Mouse (Mus musculus) kidney, adult 11 months (tissue): ENCODE results near the gene Dst.

Experiments
- DNase-seq: peaks from one replicate; pipeline ENCODE4 v3.0.0; 2022

The Dst gene

DNA sequence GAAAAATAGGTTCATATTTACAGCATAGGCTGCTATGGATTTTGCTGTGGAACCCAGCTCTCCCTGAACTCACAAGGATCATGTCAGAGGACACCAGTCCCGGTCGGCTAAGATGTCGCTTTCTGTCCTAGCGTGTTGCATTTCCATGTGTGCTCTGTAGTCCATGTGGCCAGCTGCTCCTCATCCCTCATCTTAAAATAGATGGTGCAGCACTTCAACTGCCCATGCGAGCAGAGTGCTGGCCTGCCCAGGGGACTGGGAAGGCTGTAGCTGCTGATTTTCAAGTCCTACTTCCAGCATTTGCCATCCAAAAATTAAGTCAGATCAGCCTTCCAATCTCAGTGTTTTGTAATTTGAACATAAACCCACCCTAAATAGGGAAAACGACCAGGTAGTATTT is 83.0 kb downstream of the Dst start:
- DNase-seq, result no peak

DNA sequence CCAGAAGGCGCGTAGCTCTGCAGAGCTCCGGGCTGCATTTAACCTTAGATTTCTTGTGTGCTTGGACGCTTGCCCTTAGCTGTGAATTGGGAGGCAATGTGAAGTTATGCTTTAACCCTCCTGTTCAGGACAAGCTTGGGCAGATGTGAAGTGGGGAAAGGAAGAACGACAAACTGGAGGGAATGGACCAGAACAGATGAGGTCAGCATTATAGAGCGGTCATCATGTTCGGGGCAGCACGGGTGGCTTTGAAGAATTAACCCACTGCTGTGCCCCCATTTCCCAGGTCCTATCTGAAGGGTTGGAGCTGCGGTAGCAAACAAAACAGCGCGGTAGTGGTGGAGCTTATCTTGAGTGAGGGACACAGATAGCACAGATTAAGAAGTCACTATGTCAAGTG is 84.8 kb downstream of the Dst start:
- DNase-seq, result no peak

DNA sequence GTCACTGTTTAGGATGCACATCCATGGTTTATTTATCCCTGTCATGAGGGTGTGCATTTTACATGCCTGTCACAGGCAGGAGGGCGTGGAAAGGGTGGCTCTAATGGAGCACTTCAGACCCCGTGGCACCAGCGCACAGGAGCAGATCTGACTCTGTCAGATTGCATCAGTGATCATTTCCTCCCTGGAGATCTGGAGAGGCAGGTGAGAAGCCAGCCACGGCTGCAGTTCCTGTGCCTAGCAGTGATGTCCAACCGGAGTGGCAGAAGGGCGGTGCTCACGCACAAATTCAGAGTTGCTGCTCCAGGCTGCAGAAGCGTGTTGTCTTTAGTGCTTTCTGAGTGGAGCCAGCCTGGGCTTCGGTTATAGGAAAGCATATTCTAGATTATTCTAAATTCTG is 86.2 kb downstream of the Dst start:
- no peak for DNase-seq

DNA sequence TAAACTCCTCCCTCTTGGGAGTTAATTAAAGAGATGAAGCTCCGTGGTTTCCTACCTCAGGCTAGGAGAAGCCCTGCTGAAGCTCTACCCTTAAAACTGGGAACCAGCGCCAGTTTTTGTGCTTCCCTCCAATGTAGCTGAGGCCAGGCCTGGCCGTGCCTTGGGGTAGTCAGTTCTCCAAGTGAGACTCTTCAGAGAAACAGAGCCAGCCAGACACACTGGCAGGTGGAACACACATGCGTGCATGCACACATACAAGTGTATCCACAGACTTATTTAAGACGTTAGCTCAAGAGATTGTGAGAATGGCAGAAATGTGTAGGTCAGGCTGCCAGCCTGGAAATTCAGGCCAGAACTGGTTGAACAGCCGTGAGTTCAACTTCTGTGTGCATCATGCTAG is 87.4 kb downstream of the Dst start:
- no peak for DNase-seq

DNA sequence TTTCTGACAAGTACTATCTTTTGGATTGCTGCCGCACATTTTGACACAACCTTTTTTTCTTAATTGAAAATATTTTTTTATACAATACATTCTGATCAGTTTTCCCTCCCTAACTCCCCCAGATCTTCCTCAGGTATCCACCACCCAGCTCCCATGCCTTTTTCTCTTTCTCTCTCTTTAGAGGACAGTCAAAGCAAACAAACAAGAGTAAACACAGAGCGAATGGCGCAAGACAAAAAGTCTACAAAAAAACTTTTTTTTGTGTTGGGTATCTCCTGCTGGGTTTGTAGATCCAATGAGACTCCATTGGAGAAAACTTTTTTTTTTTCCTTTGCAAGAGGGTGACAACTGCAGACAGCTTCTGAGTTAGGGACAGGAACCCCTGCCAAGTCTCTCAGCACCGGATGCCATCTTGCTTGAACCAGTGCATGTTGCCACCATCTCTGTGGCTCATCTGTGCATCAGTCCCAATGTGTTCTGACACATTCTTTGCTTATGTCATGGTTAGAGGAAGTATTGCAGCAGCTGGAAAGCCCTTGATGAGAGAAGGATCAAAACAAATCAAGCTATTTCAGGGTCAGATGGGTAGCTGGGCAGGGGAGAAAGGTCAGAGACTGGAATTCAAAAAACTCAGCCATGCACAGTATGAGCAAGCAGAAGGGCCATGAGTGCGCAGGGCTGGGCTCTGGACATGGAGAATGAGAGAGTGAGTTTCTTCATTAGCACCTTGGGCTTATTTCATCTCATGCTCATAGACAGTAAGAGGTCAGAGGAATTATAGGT is 88.3 kb downstream of the Dst start:
- DNase-seq, result no peak

DNA sequence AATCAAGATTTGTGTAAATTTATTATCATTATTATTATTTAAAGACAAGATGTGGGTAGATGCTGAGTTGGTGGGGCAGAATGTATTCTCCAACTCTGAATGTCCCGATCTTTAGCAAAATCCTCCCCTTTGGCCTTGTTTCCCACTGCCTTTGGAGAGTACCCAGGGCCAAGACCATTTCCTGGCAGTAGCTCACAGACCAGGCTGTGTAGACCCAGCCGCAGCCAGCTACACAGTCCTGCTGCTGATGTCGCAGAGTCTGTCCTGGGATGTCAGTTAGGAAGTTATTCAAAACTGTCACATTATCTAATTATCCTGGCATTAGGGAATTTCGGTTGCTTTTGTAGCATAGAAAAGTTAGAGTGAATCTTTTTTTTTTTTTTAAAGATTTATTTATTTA is 94.3 kb downstream of the Dst start:
- no peak for DNase-seq

DNA sequence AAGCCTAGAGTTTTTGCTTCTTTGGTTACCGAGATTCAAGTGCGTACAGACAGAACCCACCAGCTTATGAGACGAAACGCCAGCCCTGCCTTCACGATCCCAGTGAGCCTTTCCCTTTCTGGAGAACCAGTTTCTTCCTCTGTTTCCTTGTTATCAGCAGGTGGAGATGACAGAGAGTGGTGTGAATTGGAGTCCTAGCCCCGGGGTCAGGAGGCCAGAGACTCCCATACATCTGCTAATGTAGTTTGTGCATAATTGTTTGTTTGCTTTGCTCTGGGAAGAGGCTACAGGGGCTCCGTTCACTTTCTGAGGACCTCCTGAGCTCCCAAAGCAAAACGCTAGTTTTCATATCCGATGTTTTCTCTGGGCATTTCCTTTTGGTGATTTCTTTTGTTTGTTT is 94.9 kb downstream of the Dst start:
- no peak for DNase-seq

DNA sequence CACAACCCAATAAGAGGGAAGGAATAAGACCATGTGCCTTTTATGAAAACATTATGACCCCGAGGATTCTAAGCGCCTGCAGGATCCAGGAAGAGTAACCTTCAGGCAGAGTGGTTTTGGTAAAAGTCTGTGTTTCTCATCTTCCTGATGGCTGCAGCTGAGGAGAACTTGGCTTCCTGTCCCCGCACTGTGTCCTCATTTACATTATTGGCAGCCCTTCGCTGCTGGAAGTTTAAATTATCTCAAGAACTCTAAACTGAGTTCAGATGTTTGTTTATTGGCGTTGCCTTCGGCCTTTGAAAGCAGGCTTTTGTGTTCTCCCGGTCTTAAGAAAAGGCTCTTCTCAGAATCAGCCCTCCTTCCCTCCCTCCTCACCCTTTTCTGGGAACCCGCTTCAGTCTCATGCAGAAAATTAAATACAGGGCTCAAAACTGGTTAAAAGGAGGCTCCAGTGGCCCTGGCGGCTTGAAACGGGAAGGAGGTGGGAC is 97.3 kb downstream of the Dst start:
- DNase-seq, result no peak

DNA sequence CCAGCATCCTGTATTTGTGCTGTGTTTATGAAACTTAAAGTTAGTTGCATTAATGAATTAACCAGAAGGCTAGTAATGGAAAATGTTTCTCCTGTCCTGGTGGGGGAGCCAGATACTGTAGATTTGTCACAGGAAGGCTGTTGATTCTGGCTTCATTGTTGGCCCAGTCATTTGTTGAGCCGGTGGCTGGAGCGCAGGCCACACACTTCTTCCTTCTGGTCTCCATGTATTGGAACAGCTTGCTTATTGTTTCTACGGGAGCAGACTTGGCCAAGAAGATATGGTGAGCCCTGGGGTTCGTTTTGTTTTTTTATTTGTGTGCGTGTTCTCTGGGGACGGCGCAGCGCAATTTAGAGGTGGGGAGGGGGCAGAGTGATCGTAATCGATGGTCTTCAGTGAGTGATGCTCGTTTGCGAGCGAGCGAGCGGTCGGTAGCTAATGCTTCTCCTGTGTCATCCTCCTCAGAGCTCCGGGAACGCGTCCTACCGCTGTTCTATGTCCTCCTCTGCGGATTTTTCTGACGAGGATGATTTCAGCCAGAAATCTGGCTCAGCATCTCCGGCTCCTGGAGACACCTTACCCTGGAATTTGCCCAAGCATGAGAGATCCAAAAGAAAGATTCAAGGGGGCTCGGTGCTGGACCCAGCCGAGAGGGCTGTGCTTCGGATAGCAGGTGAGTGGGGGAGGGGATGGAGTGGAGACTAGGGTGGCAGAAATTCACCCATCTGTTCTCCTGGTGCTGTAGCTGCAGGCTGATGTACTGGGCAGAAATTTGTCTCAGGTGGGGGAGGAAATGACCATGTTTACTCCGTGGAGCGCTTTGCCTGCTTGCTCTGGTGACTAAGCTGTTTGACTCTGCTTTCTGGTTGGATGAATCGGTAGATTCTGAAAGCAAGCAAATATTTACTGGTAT is 98.0 kb downstream of the Dst start:
- DNase-seq, result peak; percentile 61

DNA sequence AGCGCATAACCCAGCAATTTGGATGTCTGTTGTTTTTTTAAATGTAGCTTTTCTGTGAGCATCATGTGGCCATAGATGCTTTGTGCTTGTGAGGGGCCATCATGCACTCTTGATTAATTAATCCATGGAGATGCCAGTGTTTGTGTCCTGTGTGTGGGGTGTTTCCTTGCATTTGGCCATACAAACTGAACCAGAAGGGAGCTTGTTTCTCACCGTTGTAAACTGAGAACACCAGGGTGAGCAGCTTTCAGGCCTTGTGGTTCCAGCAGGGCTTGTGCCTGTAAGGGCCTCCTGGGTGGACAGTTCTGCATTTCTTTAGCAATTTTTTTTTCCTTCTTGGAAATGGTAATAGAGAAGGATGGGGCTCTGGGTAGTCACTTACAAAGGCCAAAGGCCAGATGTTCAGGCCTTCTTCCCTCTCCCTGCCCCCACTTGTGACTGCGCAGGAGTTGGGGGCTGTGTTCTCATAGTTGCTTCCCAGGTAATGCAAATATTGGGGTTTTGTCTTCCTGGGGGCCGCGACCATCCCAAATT is 98.9 kb downstream of the Dst start:
- no peak for DNase-seq

DNA sequence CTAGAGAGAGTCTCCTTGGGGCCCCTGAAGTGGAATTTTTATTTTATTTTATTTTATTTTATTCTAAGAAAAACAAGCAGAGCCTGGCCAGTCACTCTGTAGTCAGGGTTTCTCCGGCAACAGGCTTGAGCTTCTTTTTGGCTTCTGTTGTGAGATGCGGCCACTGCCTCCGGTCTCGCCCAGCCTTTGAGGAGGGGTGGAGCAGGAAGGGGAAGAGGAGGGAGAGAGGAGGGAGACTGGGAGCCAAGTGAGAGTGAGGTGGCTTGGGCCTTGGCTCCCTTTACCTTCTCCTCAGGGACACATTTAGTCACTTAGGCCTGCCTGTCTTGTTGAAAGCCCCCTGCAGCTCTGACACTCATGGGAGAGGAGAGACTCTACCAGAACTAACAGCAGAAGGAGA is 99.4 kb downstream of the Dst start:
- no peak for DNase-seq

DNA sequence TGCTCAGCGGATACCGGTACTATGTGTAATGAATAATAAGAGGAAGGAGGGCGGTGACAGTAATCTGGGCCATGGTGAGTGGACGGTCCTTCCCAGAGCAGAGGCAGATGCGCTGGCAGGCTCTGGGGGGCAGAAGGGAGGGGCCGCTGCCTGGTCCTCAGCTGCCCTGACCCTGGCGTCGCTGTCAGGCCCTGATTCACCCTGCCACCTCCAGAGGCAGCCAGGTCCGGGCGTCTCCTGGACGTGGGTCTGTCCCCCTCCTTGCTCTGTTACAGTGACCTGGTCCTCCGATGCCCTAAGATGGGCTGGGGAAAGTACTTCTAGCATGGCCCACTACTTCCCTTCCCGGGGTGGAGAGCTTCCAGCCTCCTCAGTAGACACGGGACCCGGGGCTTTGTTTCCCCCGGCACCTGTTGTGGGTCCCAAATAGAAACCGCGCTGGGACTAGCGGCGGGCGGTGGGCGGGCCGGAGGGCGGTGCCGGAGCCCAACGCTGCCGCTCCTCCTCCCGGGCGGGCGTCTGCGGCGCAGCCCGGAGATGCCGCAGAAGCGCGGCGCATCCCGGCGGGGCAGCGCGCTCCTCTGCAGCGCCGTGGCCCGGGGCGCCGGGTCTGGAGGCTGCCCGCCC is 103.1 kb downstream of the Dst start:
- peak; percentile 20 for DNase-seq

DNA sequence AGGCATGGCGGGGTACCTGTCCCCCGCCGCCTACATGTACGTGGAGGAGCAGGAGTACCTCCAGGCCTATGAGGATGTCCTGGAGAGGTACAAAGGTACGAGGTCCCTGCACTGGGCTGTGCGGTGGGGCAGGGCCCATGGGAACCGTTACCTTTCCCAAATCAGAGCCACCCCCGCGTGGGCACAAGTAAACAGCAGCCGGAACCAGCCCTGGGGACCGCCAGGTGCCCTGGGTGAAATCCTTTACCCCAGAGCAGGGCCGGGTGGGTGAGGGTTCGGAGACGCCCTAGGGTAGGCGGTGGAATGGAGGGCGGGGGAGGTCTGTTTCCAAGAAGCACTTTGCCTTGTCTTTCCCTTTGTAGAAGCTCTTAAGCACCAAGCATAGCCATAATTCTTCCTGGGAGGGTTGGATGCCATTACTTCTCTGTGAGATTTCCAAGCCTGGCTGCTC is 103.8 kb downstream of the Dst start:
- DNase-seq, result no peak

DNA sequence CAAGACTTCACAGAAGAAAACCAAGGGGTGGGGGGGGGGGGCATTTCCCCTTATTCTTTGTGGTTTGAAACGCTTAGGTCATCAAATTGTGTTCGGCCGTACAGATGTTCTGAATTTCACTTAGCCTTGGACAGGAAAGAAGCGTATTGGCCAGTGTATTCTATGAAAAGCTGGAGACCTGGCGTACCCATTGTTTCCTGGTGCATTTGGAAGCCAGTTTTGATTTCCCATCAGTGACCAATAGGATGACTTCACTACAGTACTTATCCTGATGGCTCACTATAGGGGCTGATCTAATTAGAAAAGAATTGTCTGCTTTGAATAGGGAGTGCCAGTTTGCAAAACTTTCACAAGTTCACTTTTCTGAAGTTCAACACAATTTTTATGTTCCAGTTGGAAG is 105.5 kb downstream of the Dst start:
- no peak for DNase-seq

DNA sequence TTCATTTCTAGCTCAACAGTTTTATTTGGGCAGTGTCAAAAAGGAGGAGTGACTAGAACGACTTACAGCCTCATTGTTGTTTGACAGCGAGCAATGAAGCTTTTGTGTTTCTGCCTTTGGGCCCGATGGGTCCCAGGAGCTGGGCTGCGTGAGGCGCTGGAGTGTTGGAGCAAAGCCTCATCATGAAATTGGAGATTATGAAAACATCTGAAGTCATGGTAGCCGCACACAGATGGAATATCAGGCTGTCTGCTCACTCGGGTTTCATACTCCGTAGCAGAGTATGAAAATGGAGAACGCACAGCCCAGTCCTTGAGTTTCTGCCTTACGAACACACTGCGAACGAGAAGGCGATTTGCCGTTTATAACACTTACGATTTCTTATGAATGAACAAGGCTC is 108.8 kb downstream of the Dst start:
- no peak for DNase-seq

DNA sequence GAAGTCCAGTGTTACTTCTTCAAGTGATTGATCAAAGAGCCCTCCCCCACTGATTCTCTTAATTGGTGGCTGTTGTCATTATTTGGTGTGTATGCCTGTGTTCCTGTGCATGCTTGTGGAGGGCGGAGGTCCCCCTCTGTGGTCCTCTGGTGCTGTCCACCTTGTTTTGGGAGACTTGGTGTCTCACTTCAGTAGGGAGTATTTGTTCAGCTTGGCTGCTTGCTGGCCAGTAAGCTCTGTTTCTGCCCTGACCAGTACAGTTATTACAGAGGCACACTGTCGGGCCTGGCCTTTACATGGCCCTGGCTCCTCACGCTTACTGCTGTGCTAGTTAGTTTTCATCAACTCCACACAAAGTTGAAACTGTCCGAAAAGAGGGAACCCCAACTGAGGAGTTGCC is 109.3 kb downstream of the Dst start:
- no peak for DNase-seq

DNA sequence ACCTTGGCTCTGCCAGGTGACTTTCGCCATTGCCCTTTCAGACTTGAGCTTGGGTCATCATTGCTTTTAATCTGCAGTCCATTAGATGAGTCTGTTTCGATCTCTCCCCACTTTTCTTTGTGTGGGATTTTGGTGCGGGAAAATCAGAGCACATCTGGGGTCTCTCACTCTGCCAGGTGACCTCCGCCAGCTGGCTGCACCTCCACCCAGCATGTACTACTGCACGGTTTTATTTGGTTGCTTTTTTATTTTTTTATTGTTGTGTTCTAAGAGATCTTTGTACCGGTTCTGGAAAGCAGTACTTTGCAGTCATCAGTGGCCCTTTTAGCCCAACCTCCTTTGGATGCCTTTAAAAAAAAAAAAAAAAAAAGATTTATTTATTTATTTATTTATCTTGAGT is 112.6 kb downstream of the Dst start:
- DNase-seq, result no peak

DNA sequence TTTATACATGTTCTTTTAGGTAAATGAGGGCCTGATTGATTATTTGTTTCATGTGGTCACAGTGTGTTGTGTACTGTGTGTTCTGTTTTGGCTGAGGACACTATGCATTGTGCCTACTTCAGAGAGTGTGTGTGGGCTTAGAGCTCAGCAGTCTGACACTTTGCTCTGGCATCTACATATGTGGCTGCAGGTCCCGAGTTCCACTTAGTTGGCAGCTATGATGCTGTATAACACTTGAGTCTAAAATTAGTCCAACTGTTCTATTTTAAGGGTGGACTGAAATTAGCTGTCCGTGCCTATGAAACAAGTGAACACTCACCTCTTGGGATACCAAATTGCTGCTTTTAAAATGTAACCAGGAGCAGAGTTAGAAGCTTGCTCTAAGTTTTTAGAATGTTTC is 113.5 kb downstream of the Dst start:
- DNase-seq, result no peak

DNA sequence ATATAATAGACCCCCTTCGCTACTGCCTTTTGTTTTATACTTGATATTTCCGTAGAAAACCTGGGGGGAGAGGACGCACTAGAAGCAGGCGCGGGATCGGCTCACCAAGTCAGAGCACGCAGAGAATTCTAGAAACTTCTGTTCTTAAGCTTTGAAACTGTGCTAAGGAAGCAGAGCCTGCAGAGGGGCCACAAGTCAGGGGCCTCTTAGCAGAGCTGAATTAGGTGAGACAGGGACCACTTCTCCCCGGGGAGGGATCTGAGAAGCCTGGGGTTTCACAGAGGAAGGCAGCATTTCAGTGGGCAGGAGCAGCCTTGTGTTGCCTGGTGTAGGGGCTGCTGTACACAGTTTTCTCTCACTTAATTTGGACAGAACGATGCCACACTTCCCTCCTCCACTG is 115.1 kb downstream of the Dst start:
- DNase-seq, result no peak

DNA sequence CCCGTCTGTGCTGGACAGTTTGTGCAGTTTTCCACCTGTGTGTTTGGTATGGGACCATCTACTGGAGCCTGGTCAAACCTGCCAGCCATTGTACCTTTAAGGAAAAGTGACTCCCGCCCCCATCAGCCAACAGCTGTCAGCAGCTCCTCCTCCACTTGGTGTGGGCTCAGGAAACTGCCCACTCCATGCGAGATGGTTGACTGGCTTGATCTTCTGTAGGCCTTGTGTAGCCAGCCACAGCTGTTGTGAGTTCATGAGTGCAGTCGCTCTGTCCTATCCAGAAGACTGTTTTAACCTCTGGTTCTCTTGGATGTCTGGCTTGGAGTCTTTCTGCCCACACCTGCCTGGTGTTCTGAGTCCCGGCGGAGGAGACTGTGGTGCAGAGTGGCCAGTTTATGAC is 117.9 kb downstream of the Dst start:
- no peak for DNase-seq

DNA sequence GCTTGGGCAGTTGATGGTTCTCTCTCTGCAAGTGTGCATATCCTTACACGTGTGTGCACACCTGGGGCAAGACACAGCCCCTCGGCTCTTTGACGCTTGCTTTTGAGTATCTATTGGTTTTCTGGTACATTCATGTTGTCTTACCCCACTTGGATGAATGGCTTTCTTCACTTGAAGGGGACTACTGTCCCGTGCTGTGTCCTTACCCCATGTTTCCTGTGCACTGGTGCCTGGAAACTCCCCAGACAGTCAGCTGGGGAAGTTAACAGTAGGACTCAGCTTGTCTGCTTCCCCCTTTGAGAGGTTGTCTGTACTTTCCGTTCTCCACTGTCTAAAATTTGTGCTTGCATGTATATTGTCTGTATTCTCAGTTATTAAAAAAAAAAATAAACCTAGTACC is 120.7 kb downstream of the Dst start:
- no peak for DNase-seq

DNA sequence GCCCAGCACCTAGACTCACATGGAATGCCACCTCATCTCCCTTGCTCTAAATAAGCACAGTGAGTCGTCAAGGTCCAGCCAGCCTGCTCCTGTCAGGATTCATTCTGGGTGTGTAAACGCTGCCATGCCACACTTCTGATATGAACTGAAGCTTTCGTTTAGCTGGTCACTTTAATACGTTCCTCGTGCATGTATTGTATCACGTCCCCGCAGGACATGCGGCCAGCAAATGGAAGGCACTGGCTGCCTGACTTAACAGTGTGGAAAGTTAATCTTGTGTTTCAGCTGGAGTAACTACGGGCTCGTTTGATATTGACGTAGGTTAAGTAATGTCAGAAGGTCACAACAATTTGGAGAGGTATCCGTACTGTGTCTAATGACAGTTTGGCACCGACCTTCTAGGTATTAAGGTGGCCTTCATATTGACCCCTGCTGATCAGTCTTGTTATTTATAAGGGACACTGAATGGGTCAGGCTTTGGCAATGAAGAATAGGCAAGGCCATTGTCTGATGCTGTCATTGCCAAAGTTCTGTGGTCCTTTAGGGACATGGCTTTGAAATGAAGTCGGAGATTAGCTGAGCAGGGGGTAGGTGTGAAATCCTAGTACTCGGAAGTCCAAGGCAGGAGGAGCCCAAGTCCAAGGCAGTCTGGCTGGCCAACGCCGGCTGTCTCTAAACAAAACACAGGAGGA is 122.5 kb downstream of the Dst start:
- no peak for DNase-seq

DNA sequence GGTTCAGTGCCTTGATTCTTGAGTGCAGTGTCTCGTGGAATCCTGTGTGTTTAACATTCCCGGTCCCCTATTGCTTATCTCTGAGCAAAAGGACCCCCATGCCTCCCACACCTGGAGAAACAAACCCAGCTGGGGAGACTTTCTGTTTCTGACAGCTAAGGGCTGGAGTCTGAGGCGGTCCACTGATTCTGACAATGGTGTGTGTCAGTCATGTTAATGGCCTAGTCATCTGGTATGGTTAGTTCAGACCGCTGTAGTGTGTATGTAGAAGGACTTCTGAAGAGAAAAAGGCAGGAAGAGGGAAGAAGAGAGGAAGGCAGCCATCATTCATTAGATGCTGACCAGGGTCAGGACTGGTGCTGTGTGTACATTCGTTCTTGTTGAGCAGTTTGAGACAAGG is 125.0 kb downstream of the Dst start:
- no peak for DNase-seq
